Mouse (Mus musculus) cerebellum, postnatal 14 days (tissue): Measurements from ENCODE around the gene Psg21.
"Not testable (repeated sequence)": the region's sequence is repeated elsewhere in the genome, so short reads cannot be mapped to it uniquely, and the experiment has no call there.

Experiments
- DNase-seq, 2 experiments: peaks; one replicate each; pipeline ENCODE4 v3.0.0; 2021; ENCODE audit warnings: mixed read lengths in 2 of 2

Gene Psg21

GRCm38 (mm10) chr7:18656625-18657024 lies at the start of gene Psg21:
Gene Psg21, minus strand, starts transcription at chr7:18656725.
- DNase-seq, result not testable (repeated sequence)

DNA sequence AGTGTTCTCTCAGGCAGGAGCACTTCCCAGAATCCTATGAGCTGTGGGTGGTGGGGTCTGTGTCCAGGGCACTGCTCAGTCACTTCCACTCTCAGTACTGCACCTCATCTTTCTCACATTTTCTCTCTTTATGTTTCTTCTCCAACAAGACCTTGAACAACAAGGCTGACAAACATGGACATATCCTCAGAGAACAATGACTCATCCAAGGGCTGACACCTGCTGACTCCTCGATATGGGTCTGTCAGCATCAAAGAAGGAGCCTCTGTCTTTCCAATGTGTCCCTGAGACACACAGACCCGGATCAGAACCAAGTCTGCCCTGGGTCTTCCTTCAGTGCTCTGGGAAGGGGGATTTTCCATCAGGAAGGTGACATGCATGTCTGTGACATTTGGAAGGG lies 29.6 kb upstream of the Psg21 start, which contains the start of gene Psg20:
Gene Psg20 (minus strand): TSS at position 101 of the 400 bp plus-strand sequence.
- DNase-seq, result no peak

DNA sequence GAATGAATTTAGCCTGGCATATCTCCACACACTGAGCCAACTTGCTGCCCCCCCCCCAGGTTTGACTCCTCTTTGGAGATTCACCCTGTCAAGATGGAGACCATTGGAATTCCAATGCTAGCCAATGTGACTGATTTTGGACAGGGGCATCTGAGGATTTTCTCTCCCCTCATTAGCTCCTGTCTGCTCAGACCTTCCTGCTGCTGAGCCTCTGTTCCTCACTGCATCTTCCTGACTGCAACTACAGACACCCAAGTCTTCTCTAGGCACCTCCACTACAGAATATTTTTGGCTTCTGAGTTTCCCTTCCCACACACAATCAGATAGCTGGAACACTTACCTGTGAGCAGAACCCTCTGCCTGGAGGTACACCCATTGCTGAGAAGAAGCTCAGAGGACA lies 29.1 kb upstream of the Psg21 start:
- DNase-seq, result no peak

- peak; percentile 67 to 70 for DNase-seq
These were observed 23.2 kb upstream of the Psg21 start for GRCm38 (mm10) chr7:18679772-18680171.

- not testable (repeated sequence) for DNase-seq
These were observed 29.6 kb downstream of the Psg21 start for GRCm38 (mm10) chr7:18626921-18627320.

- DNase-seq, result not testable (repeated sequence)
These were observed 40.1 kb downstream of the Psg21 start, which contains the start of gene Psg23 for GRCm38 (mm10) chr7:18616401-18616800. Gene Psg23, minus strand, starts transcription at chr7:18616501.
